Comparison of ENCODE assay signal across 10 mouse cellular contexts in genomic region chr15:99650304-99650703, GRCm38 (mm10). TPM values are rescaled to one million over a fixed set of nuclear protein-coding genes. Genes with fewer than 3 reads are reported as not detected.
DNase-seq lines count a peak whose midpoint lies in the region; ATAC-seq and TF ChIP-seq lines count a peak whose summit lies in the region.
"Had no signal": no experiment of that assay in that cellular context is flagged by ENCODE, and none has a peak within 500 bp of the region (broad histone marks: within the 10 kb centered on the region; RNA-seq: fewer than 3 reads in every experiment).

No protein-coding gene starts in this region.

- peak overlapping the region; percentile 90 for H3K9ac ChIP-seq in CH12.LX (ENCODE audit: insufficient read depth, low read depth)
- peak overlapping the region; percentile 10; the same call in 1 of the 2 replicates for H3K9ac ChIP-seq in ES-E14 (ENCODE audit: insufficient read depth, low read depth, low read length, poor library complexity, severe bottlenecking)
- H3K9ac ChIP-seq in forebrain, embryonic 16.5 days (replicated peaks; ENCODE audit: low read depth, low read length): peak overlapping the region; percentile 22; the same call in 1 of the 2 replicates
- peak overlapping the region; percentile 97 for H3K9ac ChIP-seq in liver, embryonic 14.5 days (replicated peaks)

- TF ChIP-seq CTCF in CH12.LX (conservative IDR thresholded peaks at IDR 0.05 in 1 of 2, IDR thresholded peaks at IDR 0.05 in 1 of 2; ENCODE audit: low read depth in 2 of 2, low read length in 2 of 2): no peak
- TF ChIP-seq CTCF in liver, embryonic 14.5 days (IDR thresholded peaks at IDR 0.05; ENCODE audit: low read depth): no peak

- H3K27ac ChIP-seq in CH12.LX (ENCODE audit: insufficient read depth, low read depth) (0 out of 2 replicates have a peak overlapping the region, but pooled peaks have one; percentile 29), ES-E14 (ENCODE audit: insufficient read depth, low read depth, low read length, poor library complexity, severe bottlenecking) (no peak overlapping the region)
- no peak overlapping the region for H3K27ac ChIP-seq in forebrain, embryonic 16.5 days (ENCODE audit: low read length)
- peak overlapping the region; percentile 39 for H3K27ac ChIP-seq in liver, embryonic 14.5 days

- TF ChIP-seq EP300 in CH12.LX (IDR thresholded peaks at IDR 0.05; ENCODE audit: low read length): no peak
- no peak for TF ChIP-seq EP300 in liver, embryonic 14.5 days (IDR thresholded peaks at IDR 0.05; ENCODE audit: low read depth)

- intact Hi-C loops in left cerebral cortex, postnatal 36 days (cut with DNase I): no loop called here

- peak overlapping the region; percentile 70 to 86 (median 80) for H3K4me3 ChIP-seq in CH12.LX (replicated peaks in 1 of 3; ENCODE audit: low read depth in 2 of 3, low read length in 2 of 3, poor library complexity in 1 of 3)
- H3K4me3 ChIP-seq in ES-E14 (ENCODE audit: insufficient read depth in 1 of 2, low read depth in 1 of 2, low read length in 2 of 2, poor library complexity in 1 of 2, severe bottlenecking in 1 of 2): peak overlapping the region; percentile 81 to 97
- H3K4me3 ChIP-seq in forebrain, embryonic 16.5 days (replicated peaks; ENCODE audit: low read length): peak overlapping the region; percentile 75
- H3K4me3 ChIP-seq in liver, embryonic 14.5 days (ENCODE audit: insufficient read depth in 1 of 2, low read depth in 2 of 2, low read length in 2 of 2): peak overlapping the region; percentile 89 to 95

- dilution Hi-C loops in CH12.LX (cut with MboI; ENCODE audit: extremely low pct_ligation_motif_present, extremely low pct_unique_long_range_greater_than_20kb, low sequenced_read_pairs): no loop called here

- DNase-seq in CH12.LX (ENCODE audit: extremely low read depth): no peak
- no peak for DNase-seq in ES-E14 (ENCODE audit: low read depth, low spot score)
- DNase-seq in liver, embryonic 14.5 days (ENCODE audit: low read depth in 3 of 3, low spot score in 3 of 3): no peak
- no peak for DNase-seq in retina, postnatal 1 day
- DNase-seq in lung, postnatal 14 days: no peak
- no peak for DNase-seq in left cerebral cortex, postnatal 36 days (ENCODE audit: low spot score in 2 of 2)
- DNase-seq: spleen, adult 18-20 months had no signal

- TF ChIP-seq POLR2A in CH12.LX (IDR thresholded peaks at IDR 0.05; ENCODE audit: low read depth, low read length): no peak

- in situ Hi-C loops in CH12.LX (cut with MboI; ENCODE audit: low pct_ligation_motif_present, low pct_unique_long_range_greater_than_20kb, low sequenced_read_pairs) (no loop called here), ES-E14 (cut with MboI; ENCODE audit: low sequenced_read_pairs in 2 of 2, unreplicated experiment in 2 of 2) (no loop called here)

- H3K9me3 ChIP-seq in CH12.LX (replicated peaks; ENCODE audit: low read length): no peaks in the 10 kb centered on the region
- no peaks in the 10 kb centered on the region for H3K9me3 ChIP-seq in ES-E14 (ENCODE audit: control insufficient read depth, insufficient read depth, low read depth, low read length)
- H3K9me3 ChIP-seq in forebrain, embryonic 16.5 days (ENCODE audit: control insufficient read depth, low read length): no peaks in the 10 kb centered on the region
- no peaks in the 10 kb centered on the region for H3K9me3 ChIP-seq in liver, embryonic 14.5 days (ENCODE audit: control insufficient read depth, low read length)

- H3K27me3 ChIP-seq in CH12.LX (replicated peaks): peaks cover 13% of the 10 kb centered on the region
- peaks cover 9% of the 10 kb centered on the region for H3K27me3 ChIP-seq in forebrain, embryonic 16.5 days (replicated peaks; ENCODE audit: control insufficient read depth, insufficient read depth, low read length)
- peaks cover 28% of the 10 kb centered on the region for H3K27me3 ChIP-seq in liver, embryonic 14.5 days (ENCODE audit: control insufficient read depth, insufficient read depth, low read length)

- H3K36me3 ChIP-seq in CH12.LX (replicated peaks in 1 of 2; ENCODE audit: control insufficient read depth in 1 of 2, insufficient read depth in 1 of 2, low read length in 1 of 2) (peaks cover 0 to 11% of the 10 kb centered on the region in 2 experiments), ES-E14 (ENCODE audit: control insufficient read depth, insufficient read depth, low read length, poor library complexity, severe bottlenecking) (peaks cover 2% of the 10 kb centered on the region)
- H3K36me3 ChIP-seq in forebrain, embryonic 16.5 days (ENCODE audit: control insufficient read depth, insufficient read depth): no peaks in the 10 kb centered on the region
- H3K36me3 ChIP-seq in liver, embryonic 14.5 days (replicated peaks; ENCODE audit: control insufficient read depth, insufficient read depth, low read depth): peaks cover 3% of the 10 kb centered on the region; the same call in 1 of the 2 replicates

- 36% methylated on average over 2 of the region's 2 CpGs for WGBS in forebrain, embryonic 16.5 days
- WGBS in liver, embryonic 14.5 days (ENCODE audit: insufficient replicate concordance): 25% methylated on average over 2 of the region's 2 CpGs

- H3K4me1 ChIP-seq in CH12.LX (ENCODE audit: control insufficient read depth in 1 of 2, insufficient read depth in 2 of 2) (peaks cover 14 to 64% of the 10 kb centered on the region in 2 experiments), ES-E14 (ENCODE audit: control insufficient read depth in 2 of 2, insufficient read depth in 2 of 2, low read length in 2 of 2, poor library complexity in 1 of 2) (peaks cover 8 to 26% of the 10 kb centered on the region in 2 experiments; a peak in 3 of 4 replicates)
- H3K4me1 ChIP-seq in forebrain, embryonic 16.5 days (replicated peaks; ENCODE audit: control insufficient read depth, insufficient read depth, low read length): peaks cover 42% of the 10 kb centered on the region
- peaks cover 32% of the 10 kb centered on the region in 2 experiments for H3K4me1 ChIP-seq in liver, embryonic 14.5 days (replicated peaks; ENCODE audit: control insufficient read depth in 2 of 2, insufficient read depth in 2 of 2, low read length in 1 of 2)

- no peak for TF ChIP-seq RAD21 in CH12.LX (IDR thresholded peaks at IDR 0.05; ENCODE audit: low read depth, low read length)

- H3K4me2 ChIP-seq in CH12.LX (ENCODE audit: insufficient read depth, low read depth, poor library complexity, severe bottlenecking): peak overlapping the region; percentile 85
- H3K4me2 ChIP-seq in forebrain, embryonic 16.5 days (ENCODE audit: low read length): peak overlapping the region; percentile 85
- peak overlapping the region; percentile 88 for H3K4me2 ChIP-seq in liver, embryonic 14.5 days (ENCODE audit: low read depth)

- ATAC-seq in forebrain, embryonic 16.5 days: no peak
- no peak for ATAC-seq in liver, embryonic 14.5 days (ENCODE audit: insufficient read depth)
- no peak for ATAC-seq in monocyte, adult 5-6 weeks (replicated peaks; ENCODE audit: insufficient number of reproducible peaks, low FRiP score, low TSS enrichment, poor library complexity, severe bottlenecking)

- H3K79me2 ChIP-seq in CH12.LX (replicated peaks; ENCODE audit: control insufficient read depth, extremely low read depth, insufficient read depth, poor library complexity, severe bottlenecking): peaks cover 57% of the 10 kb centered on the region

RNA-seq across cellular contexts. Expression of gene Racgap1, which starts 1.2 kb away (rescaled TPM):
- total RNA-seq in CH12.LX (2012; rRNA removed): 97.9 and 108 TPM in 2 replicates
- 130 and 143 TPM in 2 replicates for total RNA-seq in CH12.LX (2014; rRNA removed)
- 131 and 151 TPM in 2 replicates for polyA plus RNA-seq in CH12.LX (2012; ENCODE audit: insufficient read length, low read depth)
- 109 and 127 TPM in 2 replicates for total RNA-seq in ES-E14 (2012; rRNA removed)
- polyA plus RNA-seq in forebrain, embryonic 16.5 days (2015; fragmentation: Nextera tagmentation; extraction: Ambion mirVana): 94.4 and 113 TPM in 2 replicates
- polyA plus RNA-seq in liver, embryonic 14.5 days (2012; rRNA removed): 41.6 and 53.5 TPM in 2 replicates
- polyA plus RNA-seq in liver, embryonic 14.5 days (2014; fragmentation: Nextera tagmentation; extraction: Ambion mirVana): 51.1 and 55.4 TPM in 2 replicates
- 16.4 to 36.9 TPM (median 17.8 TPM) in 3 replicates for total RNA-seq in monocyte, adult 5-6 weeks (2017)
- 10 to 100 TPM in 1 of 2 experiments, 1 to 10 TPM in 1; 8.3 to 10.1 TPM for total RNA-seq in left cerebral cortex, postnatal 36 days (2021)

RNA-seq across cellular contexts. Expression of gene Asic1, which starts 19.9 kb away (rescaled TPM):
- total RNA-seq in CH12.LX (2012; rRNA removed) (0.46 and 0.47 TPM in 2 replicates), CH12.LX (2014; rRNA removed) (not detected in 2 replicates), ES-E14 (2012; rRNA removed) (6.6 and 15.0 TPM in 2 replicates)
- 0.80 and 0.94 TPM in 2 replicates for polyA plus RNA-seq in CH12.LX (2012; ENCODE audit: insufficient read length, low read depth)
- polyA plus RNA-seq in forebrain, embryonic 16.5 days (2015; fragmentation: Nextera tagmentation; extraction: Ambion mirVana): 26.2 and 37.4 TPM in 2 replicates
- polyA plus RNA-seq in liver, embryonic 14.5 days (2012; rRNA removed): 0.15 and 0.34 TPM in 2 replicates
- polyA plus RNA-seq in liver, embryonic 14.5 days (2014; fragmentation: Nextera tagmentation; extraction: Ambion mirVana): 0.04 and 0.06 TPM in 2 replicates
- not detected in 3 replicates for total RNA-seq in monocyte, adult 5-6 weeks (2017)
- total RNA-seq in left cerebral cortex, postnatal 36 days (2021): 10 to 100 TPM; 59.1 to 79.8 TPM
- total RNA-seq: megakaryocyte progenitor cell, adult 5-6 weeks had no signal

RNA-seq across cellular contexts. Expression of gene Aqp6, which starts 49.1 kb away (rescaled TPM):
- not detected in 2 replicates for total RNA-seq in CH12.LX (2012; rRNA removed)
- not detected in 2 replicates for total RNA-seq in CH12.LX (2014; rRNA removed)
- polyA plus RNA-seq in CH12.LX (2012; ENCODE audit: insufficient read length, low read depth): not detected in 2 replicates
- 0.36 and 0.69 TPM in 2 replicates for total RNA-seq in ES-E14 (2012; rRNA removed)
- polyA plus RNA-seq in forebrain, embryonic 16.5 days (2015; fragmentation: Nextera tagmentation; extraction: Ambion mirVana): not detected in 2 replicates
- not detected in 2 replicates for polyA plus RNA-seq in liver, embryonic 14.5 days (2012; rRNA removed)
- not detected in 2 replicates for polyA plus RNA-seq in liver, embryonic 14.5 days (2014; fragmentation: Nextera tagmentation; extraction: Ambion mirVana)
- not detected in 3 replicates for total RNA-seq in monocyte, adult 5-6 weeks (2017)
- under 1 TPM; 0.48 to 0.81 TPM for total RNA-seq in left cerebral cortex, postnatal 36 days (2021)
- total RNA-seq: megakaryocyte progenitor cell, adult 5-6 weeks had no signal

RNA-seq across cellular contexts. Expression of gene Smarcd1, which starts 51.6 kb away (rescaled TPM):
- total RNA-seq in CH12.LX (2012; rRNA removed): 17.9 and 19.9 TPM in 2 replicates
- total RNA-seq in CH12.LX (2014; rRNA removed): 10.5 and 12.5 TPM in 2 replicates
- polyA plus RNA-seq in CH12.LX (2012; ENCODE audit: insufficient read length, low read depth): 56.5 and 69.9 TPM in 2 replicates
- 62.1 and 76.3 TPM in 2 replicates for total RNA-seq in ES-E14 (2012; rRNA removed)
- polyA plus RNA-seq in forebrain, embryonic 16.5 days (2015; fragmentation: Nextera tagmentation; extraction: Ambion mirVana): 111 and 116 TPM in 2 replicates
- polyA plus RNA-seq in liver, embryonic 14.5 days (2012; rRNA removed): 6.7 and 6.9 TPM in 2 replicates
- 4.4 and 4.8 TPM in 2 replicates for polyA plus RNA-seq in liver, embryonic 14.5 days (2014; fragmentation: Nextera tagmentation; extraction: Ambion mirVana)
- 24.4 to 29.5 TPM (median 24.5 TPM) in 3 replicates for total RNA-seq in monocyte, adult 5-6 weeks (2017)
- 100 to 1,000 TPM; 159 to 164 TPM for total RNA-seq in left cerebral cortex, postnatal 36 days (2021)

RNA-seq across cellular contexts. Expression of gene Gm17349, which starts 55.0 kb away (rescaled TPM):
- total RNA-seq in CH12.LX (2012; rRNA removed) (2.1 and 2.9 TPM in 2 replicates), CH12.LX (2014; rRNA removed) (not detected in 2 replicates), ES-E14 (2012; rRNA removed) (2.3 and 2.5 TPM in 2 replicates)
- not detected in 2 replicates for polyA plus RNA-seq in CH12.LX (2012; ENCODE audit: insufficient read length, low read depth)
- polyA plus RNA-seq in forebrain, embryonic 16.5 days (2015; fragmentation: Nextera tagmentation; extraction: Ambion mirVana): not detected in 2 replicates
- not detected in 2 replicates for polyA plus RNA-seq in liver, embryonic 14.5 days (2012; rRNA removed)
- not detected in 2 replicates for polyA plus RNA-seq in liver, embryonic 14.5 days (2014; fragmentation: Nextera tagmentation; extraction: Ambion mirVana)
- 11.3 TPM in 1 of 3 replicates, not detected in the others for total RNA-seq in monocyte, adult 5-6 weeks (2017)
- total RNA-seq in left cerebral cortex, postnatal 36 days (2021): 10 to 100 TPM in 1 of 2 experiments, 1 to 10 TPM in 1; 9.2 to 10.4 TPM
- total RNA-seq: megakaryocyte progenitor cell, adult 5-6 weeks had no signal

Comparison
In these comparisons a context has a peak if more than half of its experiments do, and no peak if none do; other contexts are left out.
1. H3K27ac ChIP-seq: peak in CH12.LX (single experiment) and liver, embryonic 14.5 days (single experiment); none in ES-E14 (single experiment) and forebrain, embryonic 16.5 days (single experiment).
2. H3K9ac ChIP-seq: peak in every context shown above with its lines; median percentile 97 in liver, embryonic 14.5 days; 90 in CH12.LX; 22 in forebrain, embryonic 16.5 days; 10 in ES-E14.
3. Peak in every context shown above with its lines, with median percentiles within 50 percentile points of each other: H3K4me2 ChIP-seq and H3K4me3 ChIP-seq.